Mouse (Mus musculus) liver, postnatal 0 days (tissue): Measurements from ENCODE around the gene Sort1. TPM values are rescaled to one million over a fixed set of nuclear protein-coding genes. Genes with fewer than 3 reads are reported as not detected.

ENCODE experiments used
- ATAC-seq: fragments of 200-750 bp; cut with Nextera tagmentation; 2 replicates; pipeline ENCODE4 v1.8.0; 2017; ENCODE audit warnings: mild to moderate bottlenecking, moderate library complexity
- DNase-seq: peaks from one replicate; pipeline ENCODE4 v3.0.0-alpha.2; 2016
- H3K27ac ChIP-seq: fragments of 300-500 bp; sonication (generic); 2 replicates; pipeline ENCODE4 v1.5.1; 2014; ENCODE audit warnings: antibody characterized with exemption, moderate library complexity, mild to moderate bottlenecking, low read depth
- H3K27me3 ChIP-seq: fragments of 300-500 bp; sonication (generic); 2 replicates; pipeline ENCODE4 v1.6.1; 2014; ENCODE audit warnings: low read length, control low read depth, mixed read lengths; ENCODE audit not compliant: insufficient read depth
- H3K36me3 ChIP-seq: fragments of 300-500 bp; sonication (generic); replicated peaks from 2 replicates; pipeline ENCODE4 v1.6.1; 2014; ENCODE audit warnings: mild to moderate bottlenecking, control low read depth, low read length, moderate library complexity, mixed read lengths; ENCODE audit not compliant: insufficient read depth
- H3K4me1 ChIP-seq: fragments of 300-500 bp; sonication (generic); 2 replicates; pipeline ENCODE4 v1.6.1; 2014; ENCODE audit warnings: antibody characterized with exemption, mild to moderate bottlenecking, control low read depth; ENCODE audit not compliant: insufficient read depth
- H3K4me2 ChIP-seq: fragments of 300-500 bp; sonication (generic); 2 replicates; pipeline ENCODE4 v1.6.1; 2014; ENCODE audit warnings: low read depth, mild to moderate bottlenecking, low read length, moderate library complexity, mixed read lengths
- H3K4me3 ChIP-seq: fragments of 300-500 bp; sonication (generic); 2 replicates; pipeline ENCODE4 v1.5.1; 2014; ENCODE audit warnings: low read depth, low read length
- H3K9ac ChIP-seq: fragments of 300-500 bp; sonication (generic); replicated peaks from 2 replicates; pipeline ENCODE4 v1.6.1; 2014; ENCODE audit warnings: mild to moderate bottlenecking, moderate library complexity
- H3K9me3 ChIP-seq: fragments of 300-500 bp; sonication (generic); 2 replicates; pipeline ENCODE4 v1.6.1; 2016; ENCODE audit warnings: mild to moderate bottlenecking, control low read depth, low read length, mixed read lengths
- CTCF ChIP-seq: sonication (generic); IDR thresholded peaks from 2 replicates; pipeline ENCODE4 v1.5.1; 2016; ENCODE audit warnings: antibody characterized with exemption, low read depth
- EP300 ChIP-seq: IDR thresholded peaks from 2 replicates; pipeline ENCODE4 v1.6.1; 2016; ENCODE audit warnings: antibody characterized with exemption, low read depth, mild to moderate bottlenecking
- WGBS: fragments of 180-500 bp; shearing (Covaris S2); extraction: QIAGEN DNeasy Blood & Tissue Kit; methylation state at CpG from one replicate; pipeline ENCODE4 v1.1.7; 2014; ENCODE audit not compliant: insufficient replicate concordance; 5-methylcytosine and 5-hydroxymethylcytosine counted together
- polyA plus RNA-seq: library from polyadenylated mRNA; unstranded; fragments of >200 nt; fragmentation: Nextera tagmentation; extraction: Ambion mirVana; gene quantifications from 2 replicates; pipeline ENCODE4 v1.2.1, GENCODE M21; 2015

Gene Sort1
- polyA plus RNA-seq, 1 experiment from 2014 or later, result 3.7 TPM

- no peak for ATAC-seq
- Histone ChIP-seq H3K27ac (peak overlapping the region; percentile 44; the same call in 1 of the 2 replicates), H3K9ac (no peak overlapping the region), H3K36me3 (no peaks in the 10 kb centered on the region), H3K4me2 (peak overlapping the region; percentile 82), H3K9me3 (no peaks in the 10 kb centered on the region), H3K4me3 (no peak overlapping the region), H3K4me1 (peaks cover 50% of the 10 kb centered on the region), H3K27me3 (no peaks in the 10 kb centered on the region)
- WGBS, result 43% methylated on average over 14 of the region's 14 CpGs
- TF ChIP-seq CTCF (no peak), EP300 (no peak)
- DNase-seq, result no peak
Observed at GRCm38 (mm10) chr3:108286671-108287439, 3.0 kb downstream of the Sort1 start.

GRCm38 (mm10) chr3:108287811-108288805, 4.2 kb downstream of the Sort1 start:
- H3K9ac ChIP-seq, result peak overlapping the region; percentile 30
- H3K9me3 ChIP-seq, result no peaks in the 10 kb centered on the region
- TF ChIP-seq CTCF, result no peak
- no peak for TF ChIP-seq EP300
- H3K27ac ChIP-seq, result peak overlapping the region; percentile 44
- peak overlapping the region; percentile 82 for H3K4me2 ChIP-seq
- 59% methylated on average over 17 of the region's 17 CpGs for WGBS
- DNase-seq, result no peak
- peaks cover 47% of the 10 kb centered on the region for H3K4me1 ChIP-seq
- H3K4me3 ChIP-seq, result no peak overlapping the region
- no peaks in the 10 kb centered on the region for H3K27me3 ChIP-seq
- 0 out of 2 replicates have a peak, but pooled peaks cover 2% of the 10 kb centered on the region for H3K36me3 ChIP-seq
- peak; percentile 56 for ATAC-seq

- H3K9me3 ChIP-seq, result no peaks in the 10 kb centered on the region
- 0 out of 2 replicates have a peak, but pooled peaks cover 2% of the 10 kb centered on the region for H3K36me3 ChIP-seq
- H3K27me3 ChIP-seq, result no peaks in the 10 kb centered on the region
- H3K4me1 ChIP-seq, result peaks cover 47% of the 10 kb centered on the region
- no peak overlapping the region for H3K4me3 ChIP-seq
- DNase-seq (no peak), ATAC-seq (peak; percentile 64)
- WGBS, result 47% methylated on average over 13 of the region's 13 CpGs
- peak overlapping the region; percentile 67 for H3K27ac ChIP-seq
- no peak overlapping the region for H3K9ac ChIP-seq
- H3K4me2 ChIP-seq, result no peak overlapping the region
- TF ChIP-seq EP300 (no peak), CTCF (no peak)
Observed at GRCm38 (mm10) chr3:108289311-108290130, 5.6 kb downstream of the Sort1 start.

- H3K4me2 ChIP-seq, result no peak overlapping the region
- H3K9ac ChIP-seq, result no peak overlapping the region
- H3K9me3 ChIP-seq, result no peaks in the 10 kb centered on the region
- H3K4me1 ChIP-seq, result peaks cover 58% of the 10 kb centered on the region
- TF ChIP-seq CTCF (no peak), EP300 (no peak)
- DNase-seq (no peak), ATAC-seq (no peak)
- no peaks in the 10 kb centered on the region for H3K27me3 ChIP-seq
- H3K27ac ChIP-seq, result no peak overlapping the region; the same call in 1 of the 2 replicates
- H3K4me3 ChIP-seq, result no peak overlapping the region
- H3K36me3 ChIP-seq, result 0 out of 2 replicates have a peak, but pooled peaks cover 2% of the 10 kb centered on the region
- 70% methylated on average over 17 of the region's 17 CpGs for WGBS
Observed at GRCm38 (mm10) chr3:108291036-108291799, 7.3 kb downstream of the Sort1 start.

- H3K27me3 ChIP-seq, result no peaks in the 10 kb centered on the region
- ATAC-seq (no peak), DNase-seq (no peak)
- 0 out of 2 replicates have a peak, but pooled peaks cover 2% of the 10 kb centered on the region for H3K36me3 ChIP-seq
- no peak overlapping the region for H3K9ac ChIP-seq
- H3K9me3 ChIP-seq, result no peaks in the 10 kb centered on the region
- no peak overlapping the region for H3K4me2 ChIP-seq
- H3K4me1 ChIP-seq, result peaks cover 63% of the 10 kb centered on the region
- TF ChIP-seq CTCF (no peak), EP300 (no peak)
- no peak overlapping the region for H3K4me3 ChIP-seq
- 16% methylated on average over 2 of the region's 2 CpGs for WGBS
- H3K27ac ChIP-seq, result no peak overlapping the region
Observed at GRCm38 (mm10) chr3:108294398-108294797, 10.5 kb downstream of the Sort1 start.
